Mouse (Mus musculus) cerebellum, adult 9-10 months (tissue): Measurements from ENCODE around the gene Rpl3l.
"Not testable (repeated sequence)": the region's sequence is repeated elsewhere in the genome, so short reads cannot be mapped to it uniquely, and the experiment has no call there.

Source experiments
- DNase-seq: peaks from one replicate; pipeline ENCODE4 v3.0.0; 2022

Rpl3l gene

DNA sequence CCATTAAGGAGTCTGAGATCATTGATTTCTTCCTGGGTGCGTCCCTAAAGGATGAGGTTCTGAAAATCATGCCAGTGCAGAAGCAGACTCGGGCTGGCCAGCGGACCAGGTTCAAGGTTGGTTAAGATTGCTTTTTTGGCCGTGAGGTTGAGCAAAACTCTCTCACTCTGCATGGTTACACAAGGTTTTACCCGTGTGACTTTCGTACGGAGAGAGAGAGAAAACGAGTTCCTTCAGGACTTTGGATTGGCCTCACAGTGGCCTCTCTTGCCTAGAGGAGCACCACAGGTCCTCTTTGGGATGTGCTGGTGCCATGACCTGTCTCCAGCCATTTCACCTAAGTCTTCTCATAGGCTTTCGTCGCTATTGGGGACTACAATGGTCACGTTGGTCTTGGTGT lies 7.0 kb upstream of the Rpl3l start:
- not testable (repeated sequence) for DNase-seq

DNA sequence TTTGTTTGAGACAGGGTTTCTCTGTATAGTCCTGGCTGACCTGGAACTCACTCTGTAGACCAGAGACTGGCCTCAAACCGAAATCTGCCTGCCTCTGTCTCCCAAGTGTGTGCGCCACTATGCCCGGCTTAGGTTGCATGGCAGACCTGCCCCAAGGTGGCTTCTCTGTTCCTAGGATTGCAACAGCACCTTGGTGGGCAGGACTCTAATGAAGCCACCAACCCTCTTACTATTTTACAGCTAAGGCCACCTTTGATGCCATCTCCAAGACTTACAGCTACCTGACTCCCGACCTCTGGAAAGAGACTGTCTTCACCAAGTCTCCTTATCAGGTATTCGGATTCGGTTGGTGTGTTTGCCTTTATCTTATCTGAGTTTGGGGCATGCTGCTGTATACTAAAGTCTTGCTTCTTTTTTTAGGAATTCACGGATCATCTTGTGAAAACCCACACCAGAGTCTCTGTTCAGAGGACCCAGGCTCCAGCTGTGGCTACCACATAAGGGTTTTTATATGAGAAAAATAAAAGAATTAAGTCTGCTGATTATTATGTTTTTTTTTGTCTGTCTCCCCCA lies 6.2 kb upstream of the Rpl3l start:
- not testable (repeated sequence) for DNase-seq

DNA sequence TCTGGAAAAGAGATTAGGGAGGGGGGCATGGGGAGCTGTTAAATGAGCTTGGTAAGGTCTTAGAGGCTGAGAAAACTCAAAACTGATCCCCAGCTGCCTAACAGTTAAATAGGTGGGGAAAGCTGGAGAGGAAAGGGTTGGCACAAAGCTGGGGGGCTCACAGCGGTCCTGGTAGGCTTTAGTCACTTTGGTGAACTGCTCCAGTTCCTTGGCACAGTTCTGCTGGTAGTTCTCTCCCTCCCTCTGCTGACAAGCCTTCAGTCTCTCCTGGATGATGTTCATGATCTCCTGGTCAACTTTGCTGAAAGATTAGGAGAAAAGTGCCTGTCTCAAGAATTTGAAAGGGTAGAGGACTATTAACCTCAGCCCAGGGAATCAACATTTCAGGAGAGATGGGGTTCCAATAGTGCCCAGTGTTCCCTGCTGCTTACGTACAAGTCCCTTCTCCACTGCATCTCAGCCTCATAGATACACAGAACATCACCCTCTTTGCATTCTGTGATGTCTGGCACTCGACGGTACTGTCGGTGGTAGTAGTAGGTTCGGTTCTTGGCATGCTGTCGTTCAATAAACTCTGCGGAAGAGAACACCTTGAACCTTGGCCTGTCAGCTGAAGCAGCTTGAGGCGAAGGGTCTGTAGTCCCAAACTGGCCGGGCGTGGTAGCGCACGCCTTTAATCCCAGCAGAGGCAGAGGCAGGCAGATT lies 5.2 kb upstream of the Rpl3l start:
- no peak for DNase-seq

DNA sequence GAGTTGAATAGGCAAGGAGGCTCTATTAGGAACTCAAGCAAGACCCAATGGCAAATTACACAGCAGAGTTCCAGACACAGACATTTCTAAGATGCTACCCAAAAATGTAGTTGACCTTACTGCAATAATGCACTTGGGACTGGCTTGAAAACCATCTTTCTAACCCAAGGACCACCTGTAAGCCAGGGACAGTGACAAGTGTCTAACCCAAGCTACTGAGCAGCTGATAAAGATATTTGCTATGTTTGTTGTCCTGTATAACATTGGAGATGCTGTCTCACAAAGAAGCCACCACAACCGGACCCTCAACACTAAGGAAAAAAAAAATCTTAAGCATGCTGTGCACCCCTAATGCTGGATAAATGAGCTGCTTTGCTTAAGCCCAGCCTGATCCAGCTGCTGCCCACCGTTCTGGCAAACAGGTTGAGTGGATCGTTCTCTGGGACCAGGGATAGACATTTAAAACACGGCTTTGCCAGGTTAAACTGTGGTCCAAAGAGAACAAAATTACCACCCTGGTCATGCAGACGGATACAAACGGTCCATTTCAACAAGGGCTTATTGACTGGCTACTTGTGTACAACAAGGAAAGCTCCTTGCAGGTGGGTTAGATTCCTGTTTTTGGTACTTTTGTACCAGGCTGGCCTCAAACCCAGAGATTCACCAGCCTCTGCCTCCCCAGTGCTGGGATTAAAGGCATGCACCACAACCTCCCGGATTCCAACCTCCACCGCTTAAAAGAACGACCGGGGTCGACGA lies 4.3 kb upstream of the Rpl3l start:
- DNase-seq, result no peak

DNA sequence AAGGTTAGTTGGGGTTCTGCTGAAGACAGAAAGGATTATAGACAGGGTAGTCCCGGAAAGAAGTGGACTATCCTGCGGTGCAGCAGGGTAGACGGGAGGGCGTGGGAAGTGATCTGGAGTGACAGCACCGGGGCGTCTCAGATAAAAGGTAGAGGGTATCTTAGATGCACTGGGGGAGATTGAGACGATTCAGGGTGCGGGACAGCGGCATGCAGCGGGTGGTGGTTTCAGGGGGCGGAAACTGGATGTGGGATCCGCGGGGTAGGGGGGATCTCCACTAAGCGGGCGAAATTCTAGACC lies 3.8 kb upstream of the Rpl3l start:
- DNase-seq, result no peak

DNA sequence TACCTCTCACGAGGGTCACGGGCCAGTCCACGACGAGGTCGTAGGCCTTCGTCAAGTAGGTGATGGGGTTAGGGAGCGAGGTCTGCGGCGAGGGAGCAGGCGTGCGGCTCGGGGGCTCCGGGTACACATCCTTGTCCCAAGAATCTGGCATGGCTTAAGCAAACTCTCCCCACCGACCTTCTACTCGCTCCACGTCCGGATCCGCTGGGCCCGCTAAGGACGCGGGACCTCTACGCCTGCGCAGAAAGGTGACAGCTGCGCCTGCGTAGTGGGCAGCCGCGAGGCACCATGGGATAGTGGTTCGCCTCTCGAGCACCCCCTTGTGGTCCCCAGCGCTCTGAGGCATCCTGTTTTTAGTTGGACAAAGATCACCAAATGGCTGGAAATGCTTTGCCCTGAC lies 3.4 kb upstream of the Rpl3l start, which contains the start of gene Ndufb10:
TSS of gene Ndufb10 (minus strand) at position 295 of the 400 bp plus-strand sequence.
- DNase-seq, result peak; percentile 97

DNA sequence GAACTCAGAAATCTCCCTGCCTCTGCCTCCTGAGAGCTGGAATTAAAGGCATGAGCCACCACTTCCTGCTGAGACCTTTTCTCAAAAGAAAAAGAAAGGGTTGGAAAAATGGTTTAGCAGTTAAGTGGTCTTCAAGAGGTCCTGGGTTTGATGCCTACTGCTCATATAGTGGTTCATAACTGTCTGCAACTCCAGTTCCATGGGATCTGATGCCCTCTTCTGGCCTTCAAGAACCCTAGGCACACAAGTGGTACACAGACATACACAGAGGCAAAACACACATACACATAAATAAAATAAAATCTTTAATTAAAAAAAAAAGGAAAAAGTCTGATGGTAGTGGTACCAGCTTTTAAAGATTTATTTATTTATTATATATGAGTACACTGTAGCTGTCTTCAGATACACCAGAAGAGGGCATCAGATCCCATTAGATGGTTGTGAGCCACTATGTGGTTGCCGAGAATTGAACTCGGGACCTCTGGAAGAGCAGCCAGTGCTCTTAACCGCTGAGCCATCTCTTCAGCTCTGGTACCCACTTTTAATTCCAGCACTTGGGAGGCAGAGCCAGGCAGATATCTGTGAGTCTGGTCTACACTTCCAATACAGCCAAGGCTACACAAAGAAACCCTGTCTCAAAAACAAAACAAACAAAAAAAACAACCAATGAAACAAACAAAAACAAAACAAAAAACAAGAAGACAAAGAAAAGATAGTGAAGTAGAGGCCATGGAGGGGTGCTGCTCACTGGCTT lies 1.8 kb upstream of the Rpl3l start:
- no peak for DNase-seq

DNA sequence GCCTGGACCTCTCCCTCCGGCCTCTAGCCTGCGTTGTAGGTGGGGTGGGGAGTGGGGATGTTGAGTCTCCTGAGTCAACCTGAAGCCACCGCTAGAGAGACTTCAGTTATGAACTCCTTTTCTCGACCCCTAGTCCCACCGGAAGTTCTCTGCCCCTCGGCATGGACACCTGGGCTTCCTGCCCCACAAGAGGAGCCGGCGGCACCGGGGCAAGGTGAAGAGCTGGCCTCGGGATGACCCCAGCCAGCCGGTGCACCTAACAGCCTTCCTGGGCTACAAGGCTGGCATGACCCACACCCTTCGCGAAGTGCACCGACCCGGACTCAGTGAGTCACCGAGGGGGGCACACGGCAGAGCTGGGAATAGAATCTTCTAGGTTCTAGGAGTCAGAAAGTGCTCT lies 564 bp downstream of the Rpl3l start:
- DNase-seq, result no peak

DNA sequence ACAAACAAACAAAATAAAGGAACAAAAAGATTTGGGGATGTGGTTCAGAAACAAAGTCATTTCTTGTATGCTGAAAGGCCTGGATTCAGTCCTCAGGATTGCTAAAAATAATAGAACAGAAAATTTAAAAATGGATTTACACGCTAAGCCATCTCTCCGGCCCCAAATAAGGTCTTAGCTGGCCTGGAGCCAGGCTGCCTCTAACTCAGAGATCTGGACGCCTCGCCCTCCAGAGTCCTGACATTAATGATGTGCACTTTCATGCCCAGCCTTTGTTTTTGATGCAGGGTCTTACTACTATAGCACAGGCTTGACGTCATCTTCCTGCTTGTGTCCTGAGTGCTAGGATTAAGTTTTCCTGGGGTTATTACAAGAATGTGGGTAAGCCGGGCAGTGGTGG lies 1.4 kb downstream of the Rpl3l start:
- DNase-seq, result no peak

DNA sequence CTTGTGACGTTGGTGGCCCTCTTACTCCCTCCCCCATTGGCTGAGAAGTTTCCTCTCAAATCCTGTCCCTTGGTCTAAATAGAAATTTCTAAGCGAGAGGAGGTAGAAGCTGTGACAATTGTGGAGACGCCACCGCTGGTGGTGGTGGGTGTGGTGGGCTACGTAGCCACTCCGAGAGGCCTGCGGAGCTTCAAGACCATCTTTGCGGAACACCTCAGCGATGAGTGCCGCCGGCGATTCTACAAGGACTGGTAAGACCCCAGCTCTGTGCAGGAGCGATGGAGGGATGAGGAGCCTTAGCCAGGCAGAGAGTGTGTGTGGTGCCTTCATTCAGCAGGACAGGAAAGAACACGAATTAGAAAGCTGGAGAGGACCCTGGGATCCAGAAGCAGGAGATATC lies 3.2 kb downstream of the Rpl3l start:
- no peak for DNase-seq

DNA sequence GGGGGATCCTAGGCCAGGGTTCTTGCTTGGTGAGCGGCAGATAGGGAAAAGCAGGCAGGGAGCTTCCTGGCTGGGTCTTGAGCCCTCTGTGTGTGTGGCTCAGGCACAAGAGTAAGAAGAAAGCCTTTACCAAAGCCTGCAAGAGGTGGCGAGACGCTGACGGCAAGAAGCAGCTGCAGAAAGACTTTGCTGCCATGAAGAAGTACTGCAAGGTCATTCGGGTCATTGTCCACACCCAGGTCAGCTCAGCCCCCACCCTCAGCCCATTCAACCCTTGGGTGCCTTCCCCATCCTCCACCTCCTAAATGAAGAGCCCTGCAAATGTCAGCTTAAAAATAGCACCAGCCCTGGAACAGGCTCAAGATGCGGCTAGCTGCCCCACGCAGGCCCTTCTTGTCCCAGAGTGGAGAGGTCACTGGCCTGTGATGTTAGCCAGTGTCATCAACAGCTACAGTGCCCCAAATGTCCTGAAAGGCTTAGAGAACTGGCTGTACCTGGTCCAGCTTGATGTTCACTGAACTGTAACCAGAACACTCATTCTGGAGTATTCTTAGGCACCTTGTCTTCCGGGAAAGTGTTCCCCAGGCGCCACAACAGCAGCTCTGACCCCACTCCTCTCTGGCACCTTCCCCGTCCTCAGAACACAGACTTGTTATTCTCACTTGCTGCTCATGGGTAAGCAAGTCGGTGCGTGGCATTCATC lies 4.8 kb downstream of the Rpl3l start:
- no peak for DNase-seq

DNA sequence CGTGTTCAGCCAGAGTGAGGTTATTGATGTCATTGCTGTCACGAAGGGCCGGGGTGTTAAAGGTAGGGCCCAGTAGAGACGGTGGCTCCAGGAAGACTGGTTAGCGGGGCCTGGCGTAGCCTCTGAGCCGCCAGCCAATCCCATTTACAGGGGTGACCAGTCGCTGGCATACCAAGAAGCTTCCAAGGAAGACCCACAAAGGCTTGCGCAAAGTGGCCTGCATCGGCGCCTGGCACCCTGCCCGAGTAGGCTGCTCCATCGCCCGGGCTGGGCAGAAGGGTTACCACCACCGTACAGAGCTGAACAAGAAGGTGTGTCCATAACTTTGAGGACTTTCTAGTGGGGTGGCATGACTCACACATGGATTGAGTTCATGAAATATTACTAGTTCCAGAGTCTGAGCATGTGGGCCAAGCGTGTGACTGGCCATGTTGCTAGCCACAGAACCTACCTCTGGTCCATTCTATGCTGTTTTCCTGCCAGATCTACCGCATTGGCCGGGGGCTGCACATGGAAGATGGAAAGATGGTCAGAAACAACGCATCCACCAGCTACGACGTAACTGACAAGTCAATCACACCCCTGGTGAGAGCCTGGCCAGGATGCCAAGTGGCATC lies 5.9 kb downstream of the Rpl3l start:
- no peak for DNase-seq

DNA sequence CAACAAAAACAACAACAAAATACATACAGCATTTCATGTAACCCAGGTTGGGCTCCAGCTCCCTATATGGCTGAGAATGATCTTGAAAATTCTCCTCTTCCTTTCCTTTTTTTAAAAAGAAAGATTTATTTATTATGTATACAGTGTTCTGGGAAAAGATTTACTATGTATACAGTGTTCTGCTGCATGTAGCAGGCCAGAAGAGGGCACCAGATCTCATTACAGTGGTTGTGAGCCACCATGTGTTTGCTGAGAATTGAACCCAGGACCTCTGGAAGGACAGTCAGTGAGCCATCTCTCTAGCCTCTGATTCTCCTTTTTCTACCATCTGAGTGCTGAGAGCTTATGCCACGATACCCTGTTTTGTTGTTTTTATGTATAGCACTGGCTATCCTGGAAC lies 6.9 kb downstream of the Rpl3l start:
- DNase-seq, result no peak

DNA sequence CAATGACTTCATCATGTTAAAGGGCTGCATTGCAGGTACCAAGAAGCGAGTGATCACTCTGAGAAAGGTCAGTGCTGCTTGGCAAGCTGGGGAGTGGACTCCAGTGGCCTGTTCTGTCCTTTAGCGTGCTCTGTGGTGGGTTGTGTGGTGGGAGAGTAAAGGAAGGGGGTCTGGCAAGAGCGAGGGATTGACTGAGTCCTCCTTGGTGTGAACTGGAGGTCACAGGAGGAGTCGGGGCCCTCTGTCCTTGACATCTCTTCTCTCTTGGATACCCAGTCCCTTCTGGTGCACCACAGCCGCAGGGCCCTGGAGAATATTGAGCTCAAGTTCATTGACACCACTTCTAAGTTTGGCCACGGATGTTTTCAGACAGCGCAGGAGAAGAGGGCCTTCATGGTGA lies 7.8 kb downstream of the Rpl3l start:
- DNase-seq, result no peak

DNA sequence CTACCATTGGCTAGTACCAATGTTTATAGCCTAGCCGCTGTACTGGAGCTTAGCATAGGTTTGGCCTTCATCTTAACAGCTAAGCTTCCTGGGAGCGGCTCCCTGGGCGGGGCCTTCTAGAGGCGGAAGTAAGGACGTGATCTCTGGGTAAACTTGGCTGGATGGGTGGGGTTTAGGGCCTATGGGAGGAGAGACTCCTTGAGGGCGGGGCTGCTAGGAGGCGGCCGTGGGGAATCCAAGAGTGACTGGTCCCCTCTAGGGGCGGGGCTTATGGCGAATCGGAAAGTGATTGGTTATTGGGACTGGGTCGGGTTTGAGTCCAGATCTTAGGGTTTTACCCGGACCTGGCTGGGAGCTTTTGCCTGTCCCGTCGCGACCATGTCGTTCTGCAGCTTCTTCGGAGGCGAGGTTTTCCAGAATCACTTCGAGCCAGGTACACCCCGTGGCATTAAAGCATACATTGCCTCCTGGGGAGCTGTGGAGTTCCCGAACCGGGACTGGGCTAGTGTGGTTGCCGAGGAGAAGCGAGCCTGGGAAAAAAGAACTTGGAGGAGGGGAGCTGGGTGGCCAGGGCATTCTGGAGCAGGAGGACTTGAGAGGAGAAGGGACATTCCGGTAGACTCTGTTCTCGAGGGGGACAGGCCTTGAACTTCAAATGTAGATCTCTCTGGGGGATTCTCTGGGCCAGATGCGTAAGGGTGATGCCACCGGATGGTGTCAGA lies 8.9 kb downstream of the Rpl3l start, which contains the start of gene Msrb1:
TSS of gene Msrb1 (plus strand) at position 313 of the 722 bp plus-strand sequence.
- peak; percentile 96 for DNase-seq

DNA sequence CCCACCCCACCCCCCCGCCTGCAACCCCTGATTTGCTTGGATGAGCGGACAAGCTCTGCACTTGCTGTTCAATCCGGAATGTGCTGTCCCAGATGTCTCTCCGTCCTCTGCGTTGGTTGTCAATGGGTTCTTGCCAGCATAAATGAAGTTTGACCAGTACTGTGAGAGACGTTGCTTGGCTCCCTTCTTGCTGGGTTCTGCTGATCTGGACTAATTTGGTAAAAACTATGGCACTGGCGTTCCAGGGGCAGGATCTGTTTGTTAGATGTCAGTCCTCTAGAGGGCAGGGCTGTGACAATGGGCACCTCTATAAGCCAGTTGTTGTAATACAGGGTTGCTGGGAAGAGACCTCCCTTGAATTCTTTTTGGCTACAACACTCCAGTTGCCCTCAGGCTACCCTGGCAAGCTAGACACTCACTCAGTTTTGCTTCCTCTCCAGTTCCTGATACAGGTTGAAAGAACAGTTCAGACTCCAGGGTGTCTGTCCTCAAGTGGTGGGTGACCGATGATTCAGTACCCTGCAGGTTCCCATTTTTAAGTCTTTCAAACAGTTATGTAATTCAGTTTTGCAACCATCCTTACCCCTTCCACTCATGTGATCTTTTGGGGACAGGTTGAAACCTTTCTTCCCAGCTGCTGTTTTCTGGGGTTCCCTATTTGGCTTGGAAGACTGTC lies 9.7 kb downstream of the Rpl3l start:
- no peak for DNase-seq

DNA sequence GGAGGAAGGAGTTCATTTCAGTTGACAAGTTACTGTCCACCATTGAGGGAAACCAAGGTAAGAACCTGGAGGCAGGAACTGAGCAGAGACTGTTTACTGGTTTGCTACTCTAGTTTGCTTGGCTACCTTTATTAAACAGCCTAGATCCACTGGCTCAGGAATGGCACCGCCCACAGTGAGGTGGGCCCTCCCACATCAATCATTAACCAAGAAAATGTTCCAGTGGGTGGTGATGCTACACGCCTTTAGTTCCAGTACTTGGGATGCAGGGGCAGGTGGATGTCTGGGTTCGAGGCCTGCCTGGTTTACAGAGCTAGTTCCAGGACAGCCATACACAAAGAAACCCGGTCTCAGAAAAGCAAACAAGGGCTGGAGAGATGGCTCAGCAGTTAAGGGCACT lies 10.6 kb downstream of the Rpl3l start:
- no peak for DNase-seq

DNA sequence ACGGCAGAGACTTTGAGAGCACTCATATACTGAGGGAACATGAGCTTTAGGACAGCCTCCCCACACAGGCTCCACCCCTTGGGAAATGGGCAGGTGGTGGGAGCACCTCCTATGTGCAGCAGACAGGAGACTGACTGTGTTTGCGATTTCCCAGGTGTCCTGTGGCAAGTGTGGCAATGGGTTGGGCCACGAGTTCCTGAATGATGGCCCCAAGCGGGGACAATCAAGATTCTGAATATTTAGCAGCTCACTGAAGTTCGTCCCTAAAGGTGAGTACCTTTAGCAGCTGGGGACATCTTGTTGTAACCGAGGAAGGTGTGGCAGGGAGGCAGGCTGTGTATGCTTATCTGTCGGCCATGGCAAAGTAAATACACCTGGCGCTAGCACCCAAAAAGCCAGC lies 12.3 kb downstream of the Rpl3l start:
- no peak for DNase-seq

DNA sequence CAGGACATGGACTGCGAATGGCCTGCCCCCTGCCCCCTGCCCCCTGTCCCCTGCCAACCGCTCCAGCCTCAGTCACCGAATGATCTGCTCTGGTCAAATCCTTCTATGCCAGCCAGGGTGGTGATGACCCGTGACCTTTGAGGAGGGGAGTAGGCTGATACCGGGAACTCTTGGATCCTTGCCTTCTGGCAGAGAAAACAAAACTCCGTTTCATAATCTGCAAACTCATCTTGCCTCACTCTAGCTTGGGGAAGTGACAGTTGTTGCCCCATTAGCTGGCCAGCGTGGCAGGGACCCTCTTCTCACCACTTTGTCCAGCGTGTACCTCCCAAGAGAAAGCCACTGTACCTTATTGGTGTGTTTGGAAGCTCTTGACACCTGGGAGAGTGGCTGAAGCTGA lies 14.7 kb downstream of the Rpl3l start:
- no peak for DNase-seq

DNA sequence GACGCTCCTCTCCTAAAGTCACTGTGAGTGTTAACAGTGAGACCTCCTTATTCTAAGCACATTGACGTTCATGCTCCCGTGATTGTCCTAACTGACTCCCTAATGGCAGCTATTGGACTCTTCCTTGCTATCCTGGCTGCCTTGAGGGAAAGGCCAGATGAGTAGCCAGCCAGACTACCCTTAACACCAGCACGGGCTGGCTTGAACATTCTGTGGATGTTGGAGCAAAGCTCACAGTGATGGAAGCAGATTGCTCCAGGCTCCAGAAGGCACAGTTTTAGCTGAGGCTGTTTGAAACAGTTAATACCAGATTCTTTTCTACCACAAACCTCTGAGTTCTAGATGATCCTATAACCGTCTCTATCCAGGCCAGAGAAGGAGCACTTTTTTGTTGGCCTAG lies 16.3 kb downstream of the Rpl3l start:
- DNase-seq, result no peak

DNA sequence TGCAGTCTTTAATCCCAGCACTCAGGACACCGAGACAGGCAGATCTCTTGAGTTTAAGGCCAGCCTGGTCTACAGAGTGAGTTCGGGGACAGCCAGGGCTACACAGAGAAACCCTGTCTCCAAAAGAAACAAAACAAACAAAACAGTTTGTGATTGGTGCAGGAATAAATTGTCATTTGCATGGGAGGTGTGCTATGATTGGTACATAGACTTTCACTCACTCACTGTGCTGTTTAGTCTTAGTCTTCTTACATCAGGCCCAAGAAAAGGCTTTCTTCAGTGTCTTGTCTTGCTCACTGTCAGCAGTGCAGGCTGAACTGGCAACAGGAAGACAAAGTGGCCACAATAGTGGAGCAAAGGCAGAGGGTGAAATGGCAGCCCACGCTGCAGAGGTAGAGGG lies 16.8 kb downstream of the Rpl3l start:
- DNase-seq, result no peak
